Mouse (Mus musculus): ENCODE results near the gene Slc38a3.

Gene Slc38a3

GRCm38 (mm10) chr9:107696106-107696479 is 26.8 kb upstream of the Slc38a3 start:
- no peak for DNase-seq (ENCODE audit: low read depth in 2 of 2, low spot score in 2 of 2)

- DNase-seq (ENCODE audit: low read depth in 2 of 2, low spot score in 2 of 2) = no peak
Observed at GRCm38 (mm10) chr9:107695441-107696105, 26.2 kb upstream of the Slc38a3 start.

- no peak for DNase-seq (ENCODE audit: low read depth in 2 of 2, low spot score in 2 of 2)
Observed at GRCm38 (mm10) chr9:107694627-107695026, 25.3 kb upstream of the Slc38a3 start.

- DNase-seq (ENCODE audit: low read depth in 2 of 2, low spot score in 2 of 2) = no peak
Observed at GRCm38 (mm10) chr9:107693433-107693987, 24.2 kb upstream of the Slc38a3 start.

GRCm38 (mm10) chr9:107692785-107693184 is 23.5 kb upstream of the Slc38a3 start:
- DNase-seq (ENCODE audit: low read depth in 2 of 2, low spot score in 2 of 2) = no peak

- no peak for DNase-seq (ENCODE audit: low read depth in 2 of 2, low spot score in 2 of 2)
Observed at GRCm38 (mm10) chr9:107690391-107690790, 21.1 kb upstream of the Slc38a3 start.

GRCm38 (mm10) chr9:107688939-107689338 is 19.6 kb upstream of the Slc38a3 start:
- DNase-seq (ENCODE audit: low read depth in 2 of 2, low spot score in 2 of 2) = no peak

- no peak for DNase-seq (ENCODE audit: low read depth in 2 of 2, low spot score in 2 of 2)
Observed at GRCm38 (mm10) chr9:107688415-107688814, 19.1 kb upstream of the Slc38a3 start.

GRCm38 (mm10) chr9:107685231-107685981 is 16.1 kb upstream of the Slc38a3 start:
- DNase-seq (ENCODE audit: low read depth in 2 of 2, low spot score in 2 of 2) = peak; percentile 31 to 47

- DNase-seq (ENCODE audit: low read depth in 2 of 2, low spot score in 2 of 2) = no peak
Observed at GRCm38 (mm10) chr9:107682405-107682804, 13.1 kb upstream of the Slc38a3 start.

- DNase-seq (ENCODE audit: low read depth in 2 of 2, low spot score in 2 of 2) = no peak
Observed at GRCm38 (mm10) chr9:107679501-107679900, 10.2 kb upstream of the Slc38a3 start, which contains the start of gene Gnat1. Gnat1 (minus strand) TSS chr9:107679712.

GRCm38 (mm10) chr9:107678861-107679260 is 9.5 kb upstream of the Slc38a3 start:
- DNase-seq (ENCODE audit: low read depth in 2 of 2, low spot score in 2 of 2) = no peak

- DNase-seq (ENCODE audit: low read depth in 2 of 2, low spot score in 2 of 2) = peak; percentile 78 to 84
Observed at GRCm38 (mm10) chr9:107677819-107678526, 8.6 kb upstream of the Slc38a3 start.

- peak; percentile 43 to 61 for DNase-seq (ENCODE audit: low read depth in 2 of 2, low spot score in 2 of 2)
Observed at GRCm38 (mm10) chr9:107677091-107677784, 7.9 kb upstream of the Slc38a3 start.

GRCm38 (mm10) chr9:107676302-107676701 is 7.0 kb upstream of the Slc38a3 start:
- peak in 1 of 2 experiments; percentile 11 for DNase-seq (ENCODE audit: low read depth in 2 of 2, low spot score in 2 of 2)

GRCm38 (mm10) chr9:107675671-107676301 is 6.5 kb upstream of the Slc38a3 start:
- DNase-seq (ENCODE audit: low read depth in 2 of 2, low spot score in 2 of 2) = peak; percentile 44 to 50

- no peak for DNase-seq (ENCODE audit: low read depth in 2 of 2, low spot score in 2 of 2)
Observed at GRCm38 (mm10) chr9:107674609-107675429, 5.5 kb upstream of the Slc38a3 start.

GRCm38 (mm10) chr9:107670259-107670658 is 929 bp upstream of the Slc38a3 start:
- DNase-seq (ENCODE audit: low read depth in 2 of 2, low spot score in 2 of 2) = no peak

GRCm38 (mm10) chr9:107668916-107669315 is 414 bp downstream of the Slc38a3 start:
- DNase-seq (ENCODE audit: low read depth in 2 of 2, low spot score in 2 of 2) = no peak

GRCm38 (mm10) chr9:107668011-107668410 is 1.3 kb downstream of the Slc38a3 start:
- no peak for DNase-seq (ENCODE audit: low read depth in 2 of 2, low spot score in 2 of 2)
